Comparison of ENCODE assay signal across 8 mouse cellular contexts in genomic region chr7:12818521-12819295, GRCm38 (mm10). TPM values are rescaled to one million over a fixed set of nuclear protein-coding genes. Genes with fewer than 3 reads are reported as not detected.
DNase-seq lines count a peak whose midpoint lies in the region; ATAC-seq and TF ChIP-seq lines count a peak whose summit lies in the region.

TSS of gene Zfp329 (minus strand) at chr7:12818858.

- H3K4me3 ChIP-seq in brown adipose tissue, adult 24 weeks (ENCODE audit: insufficient read depth, low read depth, low read length), result peak within 1 kb of the TSS; percentile 93
- peak within 1 kb of the TSS; percentile 88 for H3K4me3 ChIP-seq in heart, embryonic 14.5 days (ENCODE audit: control insufficient read depth in 1 of 2, insufficient read depth in 1 of 2, low read depth in 1 of 2, low read length in 2 of 2)
- H3K4me3 ChIP-seq in liver, embryonic 14.5 days (ENCODE audit: insufficient read depth in 1 of 2, low read depth in 2 of 2, low read length in 2 of 2), result peak within 1 kb of the TSS; percentile 66 to 93
- H3K4me3 ChIP-seq in neural tube, embryonic 11.5 days (ENCODE audit: low read depth, low read length), result peak within 1 kb of the TSS; percentile 76
- peak within 1 kb of the TSS; percentile 90 for H3K4me3 ChIP-seq in stomach, postnatal 0 days (ENCODE audit: low read depth, low read length)

- H3K27me3 ChIP-seq in heart, embryonic 14.5 days (ENCODE audit: control insufficient read depth, insufficient read depth, low read length), result no peaks in the 10 kb centered on the region
- no peaks in the 10 kb centered on the region for H3K27me3 ChIP-seq in liver, embryonic 14.5 days (ENCODE audit: control insufficient read depth, insufficient read depth, low read length)
- no peaks in the 10 kb centered on the region for H3K27me3 ChIP-seq in neural tube, embryonic 11.5 days (ENCODE audit: control insufficient read depth, insufficient read depth, low read length)
- H3K27me3 ChIP-seq in stomach, postnatal 0 days (ENCODE audit: control insufficient read depth, insufficient read depth, low read length), result no peaks in the 10 kb centered on the region

- TF ChIP-seq CTCF in liver, embryonic 14.5 days (IDR thresholded peaks at IDR 0.05; ENCODE audit: low read depth), result no peak
- TF ChIP-seq CTCF in stomach, postnatal 0 days (IDR thresholded peaks at IDR 0.05; ENCODE audit: low read depth), result no peak

- TF ChIP-seq EP300 in liver, embryonic 14.5 days (IDR thresholded peaks at IDR 0.05; ENCODE audit: low read depth), result no peak
- TF ChIP-seq EP300 in stomach, postnatal 0 days (optimal IDR thresholded peaks at IDR 0.05), result no peak

- peaks cover 22% of the 10 kb centered on the region for H3K9me3 ChIP-seq in heart, embryonic 14.5 days (ENCODE audit: control insufficient read depth, low read length)
- H3K9me3 ChIP-seq in liver, embryonic 14.5 days (ENCODE audit: control insufficient read depth, low read length), result peaks cover 3% of the 10 kb centered on the region
- H3K9me3 ChIP-seq in neural tube, embryonic 11.5 days (ENCODE audit: control insufficient read depth, low read length), result peaks cover 10% of the 10 kb centered on the region
- H3K9me3 ChIP-seq in stomach, postnatal 0 days (ENCODE audit: control insufficient read depth, low read length), result 0 out of 2 replicates have a peak, but pooled peaks cover 4% of the 10 kb centered on the region

- no peak within 1 kb of the TSS for H3K27ac ChIP-seq in brown adipose tissue, adult 24 weeks (replicated peaks; ENCODE audit: low read depth, low read length)
- H3K27ac ChIP-seq in heart, embryonic 14.5 days (replicated peaks in 1 of 2; ENCODE audit: control insufficient read depth in 1 of 2, insufficient read depth in 1 of 2, low read depth in 2 of 2, low read length in 2 of 2), result peak within 1 kb of the TSS in 1 of 2 experiments; percentile 68; a peak in 3 of 4 replicates
- H3K27ac ChIP-seq in liver, embryonic 14.5 days, result no peak within 1 kb of the TSS
- peak within 1 kb of the TSS; percentile 77 for H3K27ac ChIP-seq in neural tube, embryonic 11.5 days (ENCODE audit: low read depth, low read length)
- H3K27ac ChIP-seq in stomach, postnatal 0 days (replicated peaks), result peak within 1 kb of the TSS; percentile 81

- peak; percentile 97 for DNase-seq in CD4-positive, CD25-positive, alpha-beta regulatory T cell, adult 2 months (ENCODE audit: low read depth, low spot score)
- DNase-seq in fat pad, adult 2 months (ENCODE audit: extremely low read depth, low read depth, low spot score), result peak; percentile 11
- peak; percentile 94 for DNase-seq in kidney, postnatal 14 days
- peak; percentile 77 to 79 (median 78) for DNase-seq in liver, embryonic 14.5 days (ENCODE audit: low read depth in 3 of 3, low spot score in 3 of 3)
- peak; percentile 94 for DNase-seq in neural tube, embryonic 11.5 days (ENCODE audit: low spot score)
- peak; percentile 88 for DNase-seq in stomach, postnatal 0 days (ENCODE audit: low spot score)

- peak within 1 kb of the TSS; percentile 94 for H3K9ac ChIP-seq in heart, embryonic 14.5 days (ENCODE audit: low read length)
- H3K9ac ChIP-seq in liver, embryonic 14.5 days (replicated peaks), result peak within 1 kb of the TSS; percentile 69
- H3K9ac ChIP-seq in neural tube, embryonic 11.5 days (ENCODE audit: low read length), result peak within 1 kb of the TSS; percentile 89
- H3K9ac ChIP-seq in stomach, postnatal 0 days (ENCODE audit: low read length), result peak within 1 kb of the TSS; percentile 87

- peak within 1 kb of the TSS; percentile 67 for H3K4me2 ChIP-seq in heart, embryonic 14.5 days (ENCODE audit: low read length)
- H3K4me2 ChIP-seq in liver, embryonic 14.5 days (ENCODE audit: low read depth), result peak within 1 kb of the TSS; percentile 69
- peak within 1 kb of the TSS; percentile 56 for H3K4me2 ChIP-seq in neural tube, embryonic 11.5 days (ENCODE audit: low read depth)
- peak within 1 kb of the TSS; percentile 71 for H3K4me2 ChIP-seq in stomach, postnatal 0 days (replicated peaks; ENCODE audit: low read depth)

- peaks cover 14% of the 10 kb centered on the region for H3K36me3 ChIP-seq in heart, embryonic 14.5 days (ENCODE audit: control insufficient read depth, insufficient read depth, low read length)
- H3K36me3 ChIP-seq in liver, embryonic 14.5 days (replicated peaks; ENCODE audit: control insufficient read depth, insufficient read depth, low read depth), result no peaks in the 10 kb centered on the region
- H3K36me3 ChIP-seq in neural tube, embryonic 11.5 days (ENCODE audit: control insufficient read depth, insufficient read depth, low read length), result peaks cover 7% of the 10 kb centered on the region; the same call in 1 of the 2 replicates
- peaks cover 1% of the 10 kb centered on the region; the same call in 1 of the 2 replicates for H3K36me3 ChIP-seq in stomach, postnatal 0 days (ENCODE audit: control insufficient read depth, insufficient read depth, low read length)

- under 1% methylated on average over 40 of the region's 40 CpGs for WGBS in heart, embryonic 14.5 days
- WGBS in liver, embryonic 14.5 days (ENCODE audit: insufficient replicate concordance), result 1% methylated on average over 37 of the region's 40 CpGs
- under 1% methylated on average over 40 of the region's 40 CpGs for WGBS in neural tube, embryonic 11.5 days
- WGBS in stomach, postnatal 0 days, result under 1% methylated on average over 37 of the region's 40 CpGs

- no peaks in the 10 kb centered on the region for H3K4me1 ChIP-seq in brown adipose tissue, adult 24 weeks (ENCODE audit: control insufficient read depth, insufficient read depth, insufficient read length, low read length)
- peaks cover 0 to 9% of the 10 kb centered on the region in 2 experiments; a peak in 1 of 4 replicates for H3K4me1 ChIP-seq in heart, embryonic 14.5 days (ENCODE audit: control insufficient read depth in 2 of 2, insufficient read depth in 2 of 2, low read length in 2 of 2)
- H3K4me1 ChIP-seq in liver, embryonic 14.5 days (replicated peaks; ENCODE audit: control insufficient read depth in 2 of 2, insufficient read depth in 2 of 2, low read length in 1 of 2), result peaks cover 4 to 6% of the 10 kb centered on the region in 2 experiments
- 0 out of 2 replicates have a peak, but pooled peaks cover 4% of the 10 kb centered on the region for H3K4me1 ChIP-seq in neural tube, embryonic 11.5 days (ENCODE audit: control insufficient read depth, insufficient read depth, low read length)
- no peaks in the 10 kb centered on the region for H3K4me1 ChIP-seq in stomach, postnatal 0 days (replicated peaks; ENCODE audit: control insufficient read depth, insufficient read depth)

- ATAC-seq in heart, embryonic 14.5 days (ENCODE audit: insufficient number of reproducible peaks, insufficient read depth, low FRiP score, low read depth), result peak; percentile 95
- ATAC-seq in liver, embryonic 14.5 days (ENCODE audit: insufficient read depth), result peak; percentile 99
- peak; percentile 96 for ATAC-seq in neural tube, embryonic 11.5 days (ENCODE audit: insufficient read depth, low FRiP score, low TSS enrichment)
- ATAC-seq in stomach, postnatal 0 days (ENCODE audit: low FRiP score, low TSS enrichment), result peak; percentile 97

RNA-seq across cellular contexts. Expression of gene Zfp329, which starts in this region (rescaled TPM):
- polyA plus RNA-seq in brown adipose tissue, adult 24 weeks (2012; ENCODE audit: insufficient read depth, insufficient read length, missing spikeins), result 2.1 and 4.2 TPM in 2 replicates
- 13.6 and 14.8 TPM in 2 replicates for polyA plus RNA-seq in heart, embryonic 14.5 days (2014; fragmentation: Nextera tagmentation; extraction: Ambion mirVana)
- 1.7 and 2.6 TPM in 2 replicates for polyA plus RNA-seq in liver, embryonic 14.5 days (2012; rRNA removed)
- 1.4 and 1.5 TPM in 2 replicates for polyA plus RNA-seq in liver, embryonic 14.5 days (2014; fragmentation: Nextera tagmentation; extraction: Ambion mirVana)
- 19.2 and 19.9 TPM in 2 replicates for polyA plus RNA-seq in neural tube, embryonic 11.5 days (2014; fragmentation: Nextera tagmentation; extraction: Ambion mirVana)
- 5.9 and 6.4 TPM in 2 replicates for polyA plus RNA-seq in stomach, postnatal 0 days (2015; fragmentation: Nextera tagmentation; extraction: Ambion mirVana)

Comparison
In these comparisons a context has a peak if more than half of its experiments do, and no peak if none do; other contexts are left out.
1. DNase-seq: peak in every context shown above with its lines; median percentile 97 in CD4-positive, CD25-positive, alpha-beta regulatory T cell, adult 2 months; 94 in kidney, postnatal 14 days; 94 in neural tube, embryonic 11.5 days; 88 in stomach, postnatal 0 days; 78 in liver, embryonic 14.5 days; 11 in fat pad, adult 2 months.
2. H3K27ac ChIP-seq: peak in neural tube, embryonic 11.5 days (single experiment) and stomach, postnatal 0 days (single experiment); none in brown adipose tissue, adult 24 weeks (single experiment) and liver, embryonic 14.5 days (single experiment).
3. Peak in every context shown above with its lines, with median percentiles within 50 percentile points of each other: H3K4me3 ChIP-seq, ATAC-seq, H3K4me2 ChIP-seq and H3K9ac ChIP-seq.